Mouse (Mus musculus) spleen, postnatal 14 days (tissue): ENCODE results near the gene Gpr15.
A peak's percentile ranks its signal among the peaks of the same experiment; 100 is the strongest.

Experiments
- DNase-seq, 2 experiments: peaks; one replicate each; pipeline ENCODE4 v3.0.0; 2021 to 2022; ENCODE audit warnings: low spot score in 2 of 2

The Gpr15 gene

GRCm38 (mm10) chr16:58671212-58671985 lies 47.5 kb downstream of the Gpr15 start:
- DNase-seq = no peak

GRCm38 (mm10) chr16:58670643-58671042 lies 48.2 kb downstream of the Gpr15 start:
- DNase-seq = no peak

GRCm38 (mm10) chr16:58669917-58670630 lies 48.8 kb downstream of the Gpr15 start, which contains the start of gene Cpox:
Gene Cpox, plus strand, starts transcription at chr16:58670292.
- DNase-seq = peak; percentile 72 to 79

- peak; percentile 18 to 22 for DNase-seq
Observed at GRCm38 (mm10) chr16:58669264-58669663, 49.6 kb downstream of the Gpr15 start.

- no peak for DNase-seq
Observed at GRCm38 (mm10) chr16:58668586-58668985, 50.3 kb downstream of the Gpr15 start.
